Mouse (Mus musculus) MEL (cell line): ENCODE data around the gene Zfp683.

Experiments used
- CTCF ChIP-seq, 3 experiments: IDR thresholded peaks in 2 of 3; conservative IDR thresholded peaks in 1 of 3; 2 replicates each; pipeline ENCODE4 v1.5.1; 2011 to 2012; ENCODE audit warnings: low read length in 3 of 3, low read depth in 2 of 3, mild to moderate bottlenecking in 2 of 3, improper control_type of control experiment in 1 of 3, inconsistent platforms in 1 of 3, mixed read lengths in 1 of 3, moderate library complexity in 1 of 3; ENCODE audit not compliant: control insufficient read depth in 1 of 3, insufficient read depth in 1 of 3, poor library complexity in 1 of 3, severe bottlenecking in 1 of 3
- ELF1 ChIP-seq: IDR thresholded peaks from 2 replicates; pipeline ENCODE4 v1.6.1; 2014; ENCODE audit warnings: low read depth, mild to moderate bottlenecking, inconsistent platforms, low read length, improper control_type of control experiment, moderate library complexity
- ETS1 ChIP-seq: IDR thresholded peaks from 2 replicates; pipeline ENCODE4 v1.6.1; 2012; ENCODE audit warnings: low read depth, mild to moderate bottlenecking, inconsistent platforms, low read length, improper control_type of control experiment, moderate library complexity
- HCFC1 ChIP-seq: IDR thresholded peaks from 2 replicates; pipeline ENCODE4 v1.6.1; 2012; ENCODE audit warnings: low read depth, mild to moderate bottlenecking, inconsistent platforms, low read length, improper control_type of control experiment, moderate library complexity
- KAT2A ChIP-seq: conservative IDR thresholded peaks from 2 replicates; pipeline ENCODE4 v1.6.1; 2012; ENCODE audit warnings: low read depth, low read length, improper control_type of control experiment, inconsistent platforms
- MAFK ChIP-seq: IDR thresholded peaks from 2 replicates; pipeline ENCODE4 v1.6.1; 2011; ENCODE audit warnings: low read depth, mild to moderate bottlenecking, low read length, improper control_type of control experiment, borderline replicate concordance
- MXI1 ChIP-seq: IDR thresholded peaks from 2 replicates; pipeline ENCODE4 v1.6.1; 2011; ENCODE audit warnings: mild to moderate bottlenecking, low read depth, low read length, improper control_type of control experiment
- MYC ChIP-seq: IDR thresholded peaks from 2 replicates; pipeline ENCODE4 v1.6.1; 2011; ENCODE audit warnings: low read depth, mild to moderate bottlenecking, low read length, improper control_type of control experiment, moderate library complexity
- POLR2A ChIP-seq, 2 experiments: IDR thresholded peaks; 2 replicates each; pipeline ENCODE4 v1.6.1; 2011 to 2012; ENCODE audit warnings: low read length in 2 of 2, mild to moderate bottlenecking in 2 of 2, control low read depth in 1 of 2, improper control_type of control experiment in 1 of 2, low read depth in 1 of 2, moderate library complexity in 1 of 2; ENCODE audit not compliant: control insufficient read depth in 1 of 2, insufficient read depth in 1 of 2, poor library complexity in 1 of 2
- RCOR1 ChIP-seq: IDR thresholded peaks from 2 replicates; pipeline ENCODE4 v1.6.1; 2012; ENCODE audit warnings: low read depth, mild to moderate bottlenecking, inconsistent platforms, low read length, improper control_type of control experiment
- TBP ChIP-seq: IDR thresholded peaks from 2 replicates; pipeline ENCODE4 v1.8.0; 2011; ENCODE audit warnings: low read depth, low read length, improper control_type of control experiment
- ZNF384 ChIP-seq: IDR thresholded peaks from 2 replicates; pipeline ENCODE4 v1.6.1; 2012; ENCODE audit warnings: low read depth, mild to moderate bottlenecking, inconsistent platforms, low read length, improper control_type of control experiment

- no peak for TF ChIP-seq TBP
- no peak for TF ChIP-seq POLR2A (IDR thresholded peaks at IDR 0.05; ENCODE audit: control insufficient read depth in 1 of 2, insufficient read depth in 1 of 2, low read depth in 1 of 2, low read length in 2 of 2, poor library complexity in 1 of 2)
- no peak for TF ChIP-seq KAT2A
- no peak for TF ChIP-seq RCOR1
- no peak for TF ChIP-seq HCFC1
- TF ChIP-seq ETS1: no peak
- no peak for TF ChIP-seq ELF1
- no peak for TF ChIP-seq MYC
- TF ChIP-seq CTCF (IDR thresholded peaks at IDR 0.05 in 2 of 3, conservative IDR thresholded peaks at IDR 0.05 in 1 of 3; ENCODE audit: control insufficient read depth in 1 of 3, insufficient read depth in 1 of 3, low read depth in 2 of 3, low read length in 3 of 3, poor library complexity in 1 of 3, severe bottlenecking in 1 of 3): peak; percentile 92 to 98 (median 96)
- TF ChIP-seq MAFK: no peak
- TF ChIP-seq MXI1: no peak
- no peak for TF ChIP-seq ZNF384
These were observed 17.7 kb upstream of the Zfp683 start for GRCm38 (mm10) chr4:134035953-134036352.
